ENCODE assay signal across 8 mouse cellular contexts in the genomic region with DNA sequence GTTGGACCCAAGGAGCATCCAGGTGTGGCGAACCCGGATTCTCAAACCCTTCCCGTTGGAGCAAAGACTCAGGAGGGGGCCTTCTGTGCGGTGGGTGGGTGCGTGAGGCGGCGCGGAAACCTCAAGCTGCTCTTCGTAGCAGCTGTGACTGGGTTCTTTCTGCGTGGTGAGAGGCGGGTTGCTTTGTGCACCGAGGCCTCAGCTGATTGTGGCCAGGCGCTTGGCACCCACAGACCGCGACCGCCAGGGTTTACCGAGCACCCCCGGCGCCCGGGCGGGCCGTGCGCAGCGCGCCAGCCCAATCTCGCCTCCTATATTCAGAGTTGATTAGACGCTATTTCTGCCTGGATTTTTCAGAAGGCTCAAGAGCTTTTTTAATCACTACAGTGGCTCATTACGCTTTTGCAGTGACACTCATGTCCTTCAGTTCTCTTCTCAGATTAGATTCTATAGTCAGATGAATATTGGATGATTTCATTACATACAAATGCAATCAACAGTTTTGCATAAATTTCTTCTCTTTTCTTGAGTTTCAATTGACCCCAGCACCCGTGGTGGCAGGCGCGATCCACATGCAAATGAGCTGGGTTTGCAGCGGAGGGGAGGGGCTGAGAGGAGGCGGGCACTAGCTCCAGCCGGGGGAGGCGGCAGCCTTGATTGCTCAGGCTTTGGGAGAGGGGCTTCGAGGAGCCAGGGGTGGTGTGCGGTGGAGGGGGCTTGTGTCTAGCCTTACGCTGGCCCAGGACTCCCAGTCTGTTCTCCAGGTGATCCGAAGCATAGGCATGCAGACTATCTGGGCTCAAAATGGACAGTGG. TPM values are rescaled to one million over a fixed set of nuclear protein-coding genes. Genes with fewer than 3 reads are reported as not detected.
DNase-seq lines count a peak whose midpoint lies in the region; ATAC-seq and TF ChIP-seq lines count a peak whose summit lies in the region.

No protein-coding gene starts in this region.

- H3K4me2 ChIP-seq in embryonic facial prominence, embryonic 14.5 days (ENCODE audit: low read depth, low read length), result peak overlapping the region; percentile 72

- peaks cover 84% of the 10 kb centered on the region for H3K27me3 ChIP-seq in E14TG2a.4 (ENCODE audit: insufficient read depth, low read length)
- peaks cover 37% of the 10 kb centered on the region for H3K27me3 ChIP-seq in embryonic facial prominence, embryonic 14.5 days (replicated peaks; ENCODE audit: control insufficient read depth, insufficient read depth, low read length)

- ATAC-seq in embryonic facial prominence, embryonic 14.5 days (ENCODE audit: low read depth), result peak; percentile 42; the same call in 1 of the 2 replicates
- ATAC-seq in inflammation-experienced regulatory T-cells, adult 6 months, result peak; percentile 35

- H3K4me3 ChIP-seq in E14TG2a.4 (replicated peaks; ENCODE audit: low read length), result peak overlapping the region; percentile 68
- H3K4me3 ChIP-seq in embryonic facial prominence, embryonic 14.5 days (ENCODE audit: low read depth, low read length), result peak overlapping the region; percentile 36

- H3K9ac ChIP-seq in embryonic facial prominence, embryonic 14.5 days (ENCODE audit: low read depth, low read length), result peak overlapping the region; percentile 35; the same call in 1 of the 2 replicates

- TF ChIP-seq CTCF in E14TG2a.4 (conservative IDR thresholded peaks at IDR 0.05; ENCODE audit: low read length), result no peak

- peak; percentile 16 for DNase-seq in gastrocnemius, postnatal 25 days
- no peak for DNase-seq in gastrocnemius, postnatal 14 days
- DNase-seq in embryonic facial prominence, embryonic 14.5 days (ENCODE audit: low spot score), result no peak
- DNase-seq in lung, postnatal 10 days, result peak; percentile 46
- DNase-seq in right cerebral cortex, adult 18-20 months, result peak; percentile 60
- DNase-seq in urinary bladder, adult 2 months (ENCODE audit: low spot score), result no peak

- peaks cover 4% of the 10 kb centered on the region; the same call in 1 of the 2 replicates for H3K9me3 ChIP-seq in E14TG2a.4 (ENCODE audit: low read length)
- H3K9me3 ChIP-seq in embryonic facial prominence, embryonic 14.5 days (ENCODE audit: control insufficient read depth, low read length), result no peaks in the 10 kb centered on the region

- WGBS in embryonic facial prominence, embryonic 14.5 days, result 1% methylated on average over 30 of the region's 39 CpGs

- no peak overlapping the region for H3K27ac ChIP-seq in embryonic facial prominence, embryonic 14.5 days (replicated peaks; ENCODE audit: low read depth, low read length)

- peaks cover 58% of the 10 kb centered on the region for H3K4me1 ChIP-seq in E14TG2a.4 (replicated peaks; ENCODE audit: low read depth, low read length)
- H3K4me1 ChIP-seq in embryonic facial prominence, embryonic 14.5 days (ENCODE audit: control insufficient read depth, insufficient read depth, low read length), result peaks cover 17% of the 10 kb centered on the region

- intact Hi-C loops in gastrocnemius, postnatal 14 days (cut with DNase I; ENCODE audit: low total_unique reads), result no loop called here

- H3K36me3 ChIP-seq in E14TG2a.4 (ENCODE audit: insufficient read depth, low read length), result no peaks in the 10 kb centered on the region
- no peaks in the 10 kb centered on the region for H3K36me3 ChIP-seq in embryonic facial prominence, embryonic 14.5 days (ENCODE audit: control insufficient read depth, insufficient read depth, low read length)

RNA-seq across cellular contexts. Expression of gene Ptgs1, which starts 27.0 kb away (rescaled TPM):
- total RNA-seq in gastrocnemius, postnatal 25 days (2021), result 1 to 10 TPM; 4.2 to 5.5 TPM
- total RNA-seq in gastrocnemius, postnatal 14 days (2021), result 1 to 10 TPM; 3.9 to 5.4 TPM
- 14.7 and 15.6 TPM in 2 replicates for polyA plus RNA-seq in embryonic facial prominence, embryonic 14.5 days (2014; fragmentation: Nextera tagmentation; extraction: Ambion mirVana)
- 1 to 10 TPM in 1 of 3 experiments, under 1 TPM in 2; 0.44 to 2.9 (median 0.69) TPM for polyA plus RNA-seq in inflammation-experienced regulatory T-cells, adult 6 months (2017; shearing (Covaris generic))
- polyA plus RNA-seq in urinary bladder, adult 2 months (2012; rRNA removed), result 63.0 and 70.3 TPM in 2 replicates

Comparison
In these comparisons a context has a peak if more than half of its experiments do, and no peak if none do; other contexts are left out.
1. DNase-seq: peak in gastrocnemius, postnatal 25 days (single experiment), lung, postnatal 10 days (single experiment) and right cerebral cortex, adult 18-20 months (single experiment); none in gastrocnemius, postnatal 14 days (single experiment), embryonic facial prominence, embryonic 14.5 days (single experiment) and urinary bladder, adult 2 months (single experiment).